Mouse (Mus musculus) kidney, adult 9 months (tissue): ENCODE data around the gene Nfib.

ENCODE experiments used
- DNase-seq: peaks from one replicate; pipeline ENCODE4 v3.0.0; 2022

The Nfib gene

GRCm38 (mm10) chr4:82587146-82587870 is 118.2 kb downstream of the Nfib start:
- DNase-seq: no peak

GRCm38 (mm10) chr4:82586637-82587036 is 118.9 kb downstream of the Nfib start:
- DNase-seq: no peak

GRCm38 (mm10) chr4:82585536-82585935 is 120.0 kb downstream of the Nfib start:
- DNase-seq: no peak

GRCm38 (mm10) chr4:82585056-82585455 is 120.5 kb downstream of the Nfib start:
- no peak for DNase-seq

- no peak for DNase-seq
These were observed 121.0 kb downstream of the Nfib start for GRCm38 (mm10) chr4:82584548-82584947.

GRCm38 (mm10) chr4:82573291-82573605 is 132.3 kb downstream of the Nfib start:
- no peak for DNase-seq

GRCm38 (mm10) chr4:82572410-82573290 is 132.9 kb downstream of the Nfib start:
- DNase-seq: no peak

- no peak for DNase-seq
These were observed 146.7 kb downstream of the Nfib start for GRCm38 (mm10) chr4:82558816-82559215.

- DNase-seq: no peak
These were observed 149.8 kb downstream of the Nfib start for GRCm38 (mm10) chr4:82555673-82556171.

GRCm38 (mm10) chr4:82553658-82554057 is 151.9 kb downstream of the Nfib start:
- no peak for DNase-seq

GRCm38 (mm10) chr4:82552238-82552637 is 153.3 kb downstream of the Nfib start:
- no peak for DNase-seq

- DNase-seq: no peak
These were observed 155.7 kb downstream of the Nfib start for GRCm38 (mm10) chr4:82549762-82550380.

GRCm38 (mm10) chr4:82548247-82548646 is 157.3 kb downstream of the Nfib start:
- DNase-seq: no peak

GRCm38 (mm10) chr4:82543936-82544335 is 161.6 kb downstream of the Nfib start:
- no peak for DNase-seq

- DNase-seq: no peak
These were observed 162.2 kb downstream of the Nfib start for GRCm38 (mm10) chr4:82543398-82543740.

GRCm38 (mm10) chr4:82542656-82543397 is 162.7 kb downstream of the Nfib start:
- DNase-seq: no peak

- DNase-seq: peak; percentile 95
These were observed 163.5 kb downstream of the Nfib start for GRCm38 (mm10) chr4:82541894-82542510.

GRCm38 (mm10) chr4:82540466-82540990 is 165.0 kb downstream of the Nfib start:
- DNase-seq: no peak

GRCm38 (mm10) chr4:82540048-82540410 is 165.5 kb downstream of the Nfib start:
- no peak for DNase-seq

- DNase-seq: no peak
These were observed 166.0 kb downstream of the Nfib start for GRCm38 (mm10) chr4:82539406-82540047.

GRCm38 (mm10) chr4:82538815-82539214 is 166.7 kb downstream of the Nfib start:
- DNase-seq: peak; percentile 13
